Mouse (Mus musculus) layer of hippocampus, postnatal 10 days (tissue): ENCODE measurements around the gene Btbd35f10. TPM values are rescaled to one million over a fixed set of nuclear protein-coding genes. Genes with fewer than 3 reads are reported as not detected.
"Not testable (repeated sequence)": the region's sequence is repeated elsewhere in the genome, so short reads cannot be mapped to it uniquely, and the experiment has no call there.

Source experiments
- DNase-seq, 2 experiments: peaks; one replicate each; pipeline ENCODE4 v3.0.0; 2021; ENCODE audit warnings: low spot score in 2 of 2
- long read RNA-seq: library from polyadenylated mRNA; stranded (forward); transcript quantifications from one replicate; pipeline ENCODE4 v2.0.0, GENCODE M21; 2023
- total RNA-seq, 2 experiments: library from RNA; stranded (reverse); gene quantifications; 2 replicates each; pipeline ENCODE4 v1.2.3; 2021

Gene Btbd35f10
- not detected for total RNA-seq
- long read RNA-seq = 0 reads

- DNase-seq = not testable (repeated sequence)
These were observed at the start of gene Btbd35f10 for GRCm38 (mm10) chrX:3752785-3753184. Btbd35f10 (minus strand) TSS chrX:3752885.

Other genes starting within 250 kb of the Btbd35f10 start
- gene Btbd35f18, start 52.7 kb downstream of the Btbd35f10 start, total RNA-seq = not detected
- gene Btbd35f16, start 204.1 kb upstream of the Btbd35f10 start, total RNA-seq = not detected